Mouse (Mus musculus) forebrain, embryonic 14.5 days (tissue): ENCODE data around the gene Pcca. TPM values are rescaled to one million over a fixed set of nuclear protein-coding genes. Genes with fewer than 3 reads are reported as not detected.
A peak's percentile ranks its signal among the peaks of the same experiment; 100 is the strongest.

Experiments used
- ATAC-seq: fragments of 200-750 bp; cut with Nextera tagmentation; 2 replicates; pipeline ENCODE4 v1.8.0; 2017; ENCODE audit warnings: mild to moderate bottlenecking, moderate library complexity
- DNase-seq: peaks from one replicate; pipeline ENCODE4 v3.0.0-alpha.2; 2015; ENCODE audit warnings: low spot score
- H3K27ac ChIP-seq: fragments of 300-500 bp; sonication (generic); 2 replicates; pipeline ENCODE4 v1.5.1; 2014; ENCODE audit warnings: low read depth, mild to moderate bottlenecking, control low read depth, low read length, moderate library complexity
- H3K27me3 ChIP-seq: fragments of 300-500 bp; sonication (generic); replicated peaks from 2 replicates; pipeline ENCODE4 v1.6.1; 2014; ENCODE audit warnings: low read length, control low read depth, mixed read lengths; ENCODE audit not compliant: control insufficient read depth, insufficient read depth
- H3K36me3 ChIP-seq: fragments of 300-500 bp; sonication (generic); 2 replicates; pipeline ENCODE4 v1.6.1; 2014; ENCODE audit warnings: low read length, control low read depth; ENCODE audit not compliant: control insufficient read depth, insufficient read depth
- H3K4me1 ChIP-seq: fragments of 300-500 bp; sonication (generic); 2 replicates; pipeline ENCODE4 v1.6.1; 2014; ENCODE audit warnings: antibody characterized with exemption, low read length, control low read depth; ENCODE audit not compliant: control insufficient read depth, insufficient read depth
- H3K4me2 ChIP-seq: fragments of 300-500 bp; sonication (generic); 2 replicates; pipeline ENCODE4 v1.6.1; 2014; ENCODE audit warnings: mild to moderate bottlenecking, control low read depth, low read length
- H3K4me3 ChIP-seq: fragments of 300-500 bp; sonication (generic); 2 replicates; pipeline ENCODE4 v1.5.1; 2014; ENCODE audit warnings: low read depth, low read length, control low read depth
- H3K9ac ChIP-seq: fragments of 300-500 bp; sonication (generic); 2 replicates; pipeline ENCODE4 v1.6.1; 2014; ENCODE audit warnings: mild to moderate bottlenecking, low read length, control low read depth, moderate library complexity
- H3K9me3 ChIP-seq: fragments of 300-500 bp; sonication (generic); replicated peaks from 2 replicates; pipeline ENCODE4 v1.6.1; 2016; ENCODE audit warnings: low read length, control low read depth, mixed read lengths; ENCODE audit not compliant: control insufficient read depth
- WGBS: fragments of 180-500 bp; shearing (Covaris S2); extraction: QIAGEN DNeasy Blood & Tissue Kit; methylation state at CpG from one replicate; pipeline ENCODE4 v1.1.7; 2014; 5-methylcytosine and 5-hydroxymethylcytosine counted together
- polyA plus RNA-seq: library from polyadenylated mRNA; unstranded; fragments of >200 nt; fragmentation: Nextera tagmentation; extraction: Ambion mirVana; gene quantifications from 2 replicates; pipeline ENCODE4 v1.2.1, GENCODE M21; 2014

Pcca gene
- polyA plus RNA-seq, 1 experiment from 2014 or later = 25.0 TPM

DNA sequence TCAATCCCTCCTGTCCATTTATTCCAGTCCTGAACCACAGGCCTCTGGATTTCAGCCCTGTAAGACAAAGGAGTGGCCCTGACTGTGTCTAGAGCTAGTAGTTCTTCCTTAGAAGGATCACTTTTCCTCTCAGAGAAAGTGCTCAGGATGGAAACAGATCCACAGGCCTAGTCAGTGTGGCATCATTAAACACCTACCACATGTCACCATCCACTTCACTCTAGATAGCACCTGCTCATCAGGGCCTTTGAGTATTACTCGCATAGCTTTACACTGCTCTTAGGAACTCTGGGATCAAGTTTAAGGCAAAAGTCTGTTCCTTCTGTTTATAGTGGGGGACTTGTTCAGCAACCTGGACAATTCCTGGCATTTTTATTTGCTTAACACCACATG, 354.4 kb downstream of the Pcca start:
- Histone ChIP-seq H3K9ac (no peak overlapping the region), H3K4me1 (peaks cover 15% of the 10 kb centered on the region), H3K4me2 (no peak overlapping the region), H3K27ac (no peak overlapping the region), H3K9me3 (no peaks in the 10 kb centered on the region), H3K36me3 (no peaks in the 10 kb centered on the region), H3K27me3 (no peaks in the 10 kb centered on the region), H3K4me3 (no peak overlapping the region)
- ATAC-seq = no peak
- WGBS = 97% methylated on average over 1 of the region's 1 CpGs
- DNase-seq = no peak

DNA sequence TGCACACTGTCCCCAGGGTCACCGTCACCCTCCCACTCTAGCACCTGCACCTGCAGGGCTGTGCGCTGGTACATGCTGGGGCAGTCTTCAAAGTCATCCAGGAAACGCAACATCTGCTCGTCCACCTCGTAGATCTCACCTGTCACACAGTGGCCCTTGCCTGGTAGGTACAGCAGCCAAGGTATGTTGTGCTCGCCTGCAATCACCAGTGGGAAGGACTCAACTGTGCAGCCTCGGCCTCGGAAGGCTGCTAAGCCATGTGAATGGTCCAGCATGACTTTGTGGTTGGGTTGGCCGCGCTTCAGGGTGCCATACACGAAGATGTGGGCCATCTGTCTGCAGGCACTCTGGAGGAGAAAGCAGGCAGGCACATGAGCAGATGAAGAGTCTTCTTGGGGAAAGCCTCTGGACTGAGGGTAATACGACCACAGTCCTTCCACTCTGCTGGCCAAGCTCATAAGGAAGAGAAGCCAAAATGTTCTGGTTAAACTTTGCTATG, 357.4 kb downstream of the Pcca start:
- no peak overlapping the region for H3K9ac ChIP-seq
- no peak overlapping the region for H3K4me2 ChIP-seq
- 95% methylated on average over 12 of the region's 12 CpGs for WGBS
- no peak overlapping the region for H3K4me3 ChIP-seq
- no peak for ATAC-seq
- no peaks in the 10 kb centered on the region for H3K36me3 ChIP-seq
- no peaks in the 10 kb centered on the region for H3K4me1 ChIP-seq
- H3K27ac ChIP-seq = no peak overlapping the region
- no peaks in the 10 kb centered on the region for H3K27me3 ChIP-seq
- H3K9me3 ChIP-seq = no peaks in the 10 kb centered on the region
- no peak for DNase-seq

DNA sequence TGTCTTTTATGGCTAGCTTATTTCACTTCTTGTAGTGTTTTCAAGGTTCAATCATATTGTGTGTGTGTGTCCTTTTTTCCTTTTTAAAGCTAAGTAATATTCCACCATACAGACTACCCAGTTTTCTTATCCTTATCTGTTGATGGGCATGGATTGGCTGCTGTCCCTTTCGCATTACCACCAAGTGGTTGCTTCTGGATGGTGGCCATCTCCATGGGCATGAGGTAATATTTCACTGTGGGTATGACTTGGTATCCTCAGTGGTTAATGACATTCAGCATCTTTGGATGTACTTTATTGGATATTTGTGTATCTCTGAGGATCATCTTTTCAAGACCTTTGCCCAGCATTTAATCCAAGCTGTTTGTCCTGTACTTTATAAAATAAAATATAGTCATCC, 362.0 kb downstream of the Pcca start:
- Histone ChIP-seq H3K9me3 (no peaks in the 10 kb centered on the region), H3K4me1 (peaks cover 6% of the 10 kb centered on the region; the same call in 1 of the 2 replicates), H3K36me3 (no peaks in the 10 kb centered on the region), H3K4me2 (no peak overlapping the region), H3K27ac (no peak overlapping the region), H3K4me3 (no peak overlapping the region), H3K9ac (no peak overlapping the region), H3K27me3 (no peaks in the 10 kb centered on the region)
- WGBS = 93% methylated on average over 1 of the region's 1 CpGs
- ATAC-seq = no peak
- DNase-seq = no peak

DNA sequence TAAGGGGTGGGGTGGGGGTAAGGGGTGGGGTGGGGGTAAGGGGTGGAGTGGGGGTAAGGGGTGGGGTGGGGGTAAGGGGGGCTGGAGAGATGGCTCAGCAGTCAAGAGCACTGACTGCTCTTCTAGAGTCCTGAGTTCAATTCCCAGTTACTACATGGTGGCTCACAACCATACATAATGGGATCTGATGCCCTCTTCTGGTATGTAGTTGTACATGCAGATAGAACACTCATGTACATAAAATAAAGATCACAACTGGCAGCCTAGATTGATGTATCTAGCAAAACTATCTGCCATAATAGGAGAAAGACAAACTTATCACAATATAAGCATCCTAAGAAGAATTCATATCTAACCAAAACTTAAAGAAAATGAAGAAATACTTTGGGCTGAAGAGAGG, 364.4 kb downstream of the Pcca start:
- H3K36me3 ChIP-seq = no peaks in the 10 kb centered on the region
- peaks cover 11% of the 10 kb centered on the region; the same call in 1 of the 2 replicates for H3K4me1 ChIP-seq
- DNase-seq (no peak), ATAC-seq (no peak)
- no peak overlapping the region for H3K27ac ChIP-seq
- H3K4me3 ChIP-seq = no peak overlapping the region
- H3K9me3 ChIP-seq = no peaks in the 10 kb centered on the region
- H3K27me3 ChIP-seq = no peaks in the 10 kb centered on the region
- H3K9ac ChIP-seq = no peak overlapping the region
- no peak overlapping the region for H3K4me2 ChIP-seq

DNA sequence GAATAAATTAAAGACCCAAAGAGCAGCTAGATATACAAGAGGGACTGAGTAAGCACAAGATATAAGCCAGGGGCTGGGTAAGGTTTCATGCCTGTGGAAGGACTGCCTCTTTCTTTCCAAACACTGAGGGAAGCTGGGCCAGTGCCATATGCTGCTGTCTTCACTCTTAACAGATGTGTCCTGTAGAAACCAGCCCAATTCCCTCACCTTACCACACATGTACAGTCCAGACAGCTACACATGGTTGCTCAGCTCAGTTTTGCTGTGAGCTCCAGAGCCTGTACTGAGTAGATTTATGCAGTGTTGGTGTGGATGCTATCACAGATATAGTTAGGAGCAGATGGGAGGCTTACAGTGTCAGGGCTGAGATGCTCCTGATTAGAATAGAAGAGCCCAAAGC, 366.6 kb downstream of the Pcca start:
- H3K36me3 ChIP-seq = no peaks in the 10 kb centered on the region
- no peak overlapping the region for H3K9ac ChIP-seq
- H3K9me3 ChIP-seq = no peaks in the 10 kb centered on the region
- peak; percentile 56; the same call in 1 of the 2 replicates for ATAC-seq
- H3K27me3 ChIP-seq = no peaks in the 10 kb centered on the region
- H3K27ac ChIP-seq = no peak overlapping the region
- peaks cover 11% of the 10 kb centered on the region; the same call in 1 of the 2 replicates for H3K4me1 ChIP-seq
- no peak overlapping the region for H3K4me2 ChIP-seq
- DNase-seq = no peak
- H3K4me3 ChIP-seq = no peak overlapping the region

DNA sequence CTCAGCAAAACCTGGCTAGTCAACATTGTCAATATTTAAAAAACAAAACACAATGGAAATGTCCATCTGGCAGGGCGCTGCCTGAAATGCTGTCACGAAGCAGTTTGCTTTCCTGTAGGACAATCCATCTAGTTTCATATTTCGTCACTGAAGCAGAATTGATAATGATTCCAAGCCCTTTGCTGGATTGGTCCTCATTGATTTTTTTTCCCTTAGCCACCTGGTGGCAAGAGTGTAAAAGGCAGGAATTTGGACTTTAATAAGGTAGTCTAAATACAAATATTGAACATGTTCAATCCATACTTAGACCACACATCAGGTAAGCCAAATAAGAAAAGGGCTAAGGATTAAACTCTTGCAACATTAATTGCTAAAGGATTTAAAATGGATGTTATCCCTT, 367.1 kb downstream of the Pcca start:
- Histone ChIP-seq H3K36me3 (no peaks in the 10 kb centered on the region), H3K9ac (no peak overlapping the region), H3K27me3 (no peaks in the 10 kb centered on the region), H3K4me1 (peaks cover 11% of the 10 kb centered on the region; the same call in 1 of the 2 replicates), H3K9me3 (no peaks in the 10 kb centered on the region), H3K4me3 (no peak overlapping the region), H3K27ac (no peak overlapping the region), H3K4me2 (no peak overlapping the region)
- no peak for DNase-seq
- ATAC-seq = no peak
- WGBS = 78% methylated on average over 3 of the region's 3 CpGs

DNA sequence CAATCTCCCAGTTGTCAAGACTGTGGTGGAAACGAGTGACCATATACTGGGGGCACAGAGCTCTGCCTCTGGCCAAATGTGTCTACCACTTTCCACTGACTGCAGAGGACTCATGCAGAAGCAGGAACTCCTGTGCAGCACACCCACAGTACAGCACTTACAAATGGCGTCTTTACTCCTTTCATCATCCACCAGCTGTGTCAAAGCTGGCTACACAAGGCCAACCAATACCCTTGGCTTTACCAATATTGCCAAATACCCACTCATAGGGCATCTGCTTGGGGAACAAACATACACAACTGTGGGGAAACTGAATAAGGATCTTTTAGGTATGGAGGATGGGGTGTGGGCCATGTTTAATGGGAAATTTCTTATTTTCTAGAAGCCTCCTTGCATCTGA, 367.6 kb downstream of the Pcca start:
- ATAC-seq (no peak), DNase-seq (no peak)
- Histone ChIP-seq H3K9me3 (no peaks in the 10 kb centered on the region), H3K36me3 (no peaks in the 10 kb centered on the region), H3K4me3 (no peak overlapping the region), H3K27me3 (no peaks in the 10 kb centered on the region), H3K4me2 (no peak overlapping the region), H3K9ac (no peak overlapping the region), H3K4me1 (peaks cover 11% of the 10 kb centered on the region; the same call in 1 of the 2 replicates), H3K27ac (no peak overlapping the region)
- 94% methylated on average over 2 of the region's 2 CpGs for WGBS

DNA sequence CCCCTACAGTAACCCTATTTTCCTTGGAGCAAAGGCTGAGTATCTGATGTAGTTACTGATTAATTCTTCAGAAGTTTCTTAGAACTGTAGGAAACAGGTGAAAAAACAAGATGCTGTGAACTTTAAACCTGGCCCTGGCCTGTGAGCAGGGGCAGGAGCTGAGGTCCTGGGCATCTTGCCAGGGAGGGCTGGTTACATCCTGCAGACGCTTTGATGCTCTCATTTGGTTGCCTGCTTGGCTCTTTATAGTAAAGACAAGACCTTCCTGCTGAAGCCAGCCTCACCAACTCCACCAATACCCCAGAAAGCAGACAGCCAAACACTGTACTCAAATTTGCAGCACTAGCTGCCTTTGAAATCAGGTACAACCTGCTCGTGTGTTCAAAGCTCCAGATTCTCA, 368.0 kb downstream of the Pcca start:
- Histone ChIP-seq H3K27ac (no peak overlapping the region), H3K9me3 (no peaks in the 10 kb centered on the region; the same call in 1 of the 2 replicates), H3K4me2 (no peak overlapping the region), H3K4me3 (no peak overlapping the region), H3K4me1 (peaks cover 11% of the 10 kb centered on the region; the same call in 1 of the 2 replicates), H3K9ac (no peak overlapping the region), H3K27me3 (no peaks in the 10 kb centered on the region), H3K36me3 (no peaks in the 10 kb centered on the region)
- DNase-seq = peak; percentile 44
- WGBS = 40% methylated on average over 2 of the region's 2 CpGs
- no peak for ATAC-seq

DNA sequence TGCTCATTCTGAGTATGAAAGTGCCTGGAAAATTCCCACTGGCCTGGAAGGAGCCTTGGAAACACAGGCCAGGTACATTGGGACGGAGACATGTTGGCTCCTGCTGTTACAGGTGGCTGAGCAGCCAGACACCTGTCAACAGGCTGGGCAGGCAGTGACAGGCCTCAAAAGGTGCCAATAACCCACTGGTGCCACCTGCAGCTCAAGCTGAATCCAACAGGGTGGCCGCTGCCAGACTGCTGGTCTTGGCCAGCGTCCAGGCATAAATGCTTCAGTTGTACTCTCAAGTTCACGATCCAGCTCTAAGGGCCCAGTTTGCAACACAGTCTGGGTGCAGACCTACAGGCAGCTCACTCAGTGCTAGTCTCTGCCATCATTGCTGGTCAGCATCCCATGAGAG, 368.8 kb downstream of the Pcca start:
- H3K4me1 ChIP-seq = peaks cover 11% of the 10 kb centered on the region; the same call in 1 of the 2 replicates

More for the DNA sequence above, 368.8 kb downstream of the Pcca start:
- no peaks in the 10 kb centered on the region; the same call in 1 of the 2 replicates for H3K9me3 ChIP-seq
- H3K27me3 ChIP-seq = no peaks in the 10 kb centered on the region
- DNase-seq (peak; percentile 77), ATAC-seq (peak; percentile 83)
- H3K4me3 ChIP-seq = no peak overlapping the region
- no peak overlapping the region for H3K9ac ChIP-seq
- whole genome bisulfite sequencing = 38% methylated on average over 4 of the region's 4 CpGs
- no peaks in the 10 kb centered on the region for H3K36me3 ChIP-seq
- H3K27ac ChIP-seq = no peak overlapping the region
- no peak overlapping the region for H3K4me2 ChIP-seq
